In the genomic region with DNA sequence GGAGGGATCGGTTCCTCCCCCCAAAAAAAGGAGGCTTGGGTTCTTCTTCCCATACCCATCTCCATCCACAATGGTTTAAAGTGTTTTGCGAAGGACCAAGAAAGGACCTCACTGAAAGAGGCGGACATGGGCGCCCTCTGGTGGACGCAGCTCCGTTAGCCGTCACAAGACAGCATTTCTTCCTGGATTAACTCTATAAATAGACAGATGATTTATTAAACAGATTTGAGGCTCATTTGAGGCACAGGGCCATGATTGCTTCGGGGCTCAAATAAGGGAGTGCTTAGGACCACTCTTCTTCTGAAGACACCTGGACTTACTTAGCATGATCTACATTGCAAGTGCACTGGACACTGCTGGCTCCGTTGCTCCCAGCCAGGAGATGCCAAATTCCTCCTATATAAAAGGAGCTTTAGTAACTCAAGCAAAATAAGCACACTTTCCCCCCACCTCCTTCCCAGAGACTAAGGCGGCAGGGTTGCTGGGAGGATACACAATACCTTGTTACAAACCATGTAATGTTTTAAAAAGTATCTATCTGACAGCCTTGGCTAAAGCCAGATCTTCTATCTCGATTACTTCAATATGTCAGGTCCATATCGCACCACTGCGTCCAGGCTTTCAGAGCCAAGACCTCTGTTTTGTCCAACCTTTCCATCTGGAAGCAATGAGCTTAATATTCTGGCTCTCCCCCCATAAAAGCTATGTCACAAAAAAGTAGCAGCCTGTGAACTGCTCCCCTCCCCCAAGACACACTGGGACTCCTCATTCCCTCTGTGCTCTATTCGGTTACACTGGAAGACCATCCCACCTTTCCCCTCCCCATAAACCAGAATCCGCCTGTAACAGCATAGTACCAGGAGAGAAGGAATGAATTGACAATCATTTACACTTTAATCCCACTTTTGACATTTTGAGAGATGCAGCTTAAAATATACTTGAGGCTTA, we compare ENCODE assay signal across 9 mouse cellular contexts. TPM values are rescaled to one million over a fixed set of nuclear protein-coding genes. Genes with fewer than 3 reads are reported as not detected.
DNase-seq lines count a peak whose midpoint lies in the region; ATAC-seq lines count a peak whose summit lies in the region.
"Had no signal": no experiment of that assay in that cellular context is flagged by ENCODE, and none has a peak within 500 bp of the region (broad histone marks: within the 10 kb centered on the region; RNA-seq: fewer than 3 reads in every experiment).

No protein-coding gene starts in this region.

- H3K9me3 ChIP-seq in forebrain, embryonic 10.5 days: no peaks in the 10 kb centered on the region
- H3K9me3 ChIP-seq in lung, embryonic 16.5 days (ENCODE audit: control insufficient read depth, low read length): no peaks in the 10 kb centered on the region
- H3K9me3 ChIP-seq: heart, embryonic 13.5 days had no signal

- no peak overlapping the region for H3K4me2 ChIP-seq in lung, embryonic 16.5 days (ENCODE audit: low read depth, low read length)
- H3K4me2 ChIP-seq: heart, embryonic 13.5 days had no signal

- H3K4me1 ChIP-seq in forebrain, embryonic 10.5 days: peaks cover 22% of the 10 kb centered on the region
- H3K4me1 ChIP-seq in lung, embryonic 16.5 days (replicated peaks; ENCODE audit: control insufficient read depth, insufficient read depth, low read length): no peaks in the 10 kb centered on the region
- H3K4me1 ChIP-seq: heart, embryonic 13.5 days had no signal

- intact Hi-C loops in heart, postnatal 36 days (cut with DNase I): loop anchor here (1.0 to 5.0 kb wide), 5 partner anchors 48 to 1386 kb away; partner anchors contain the start of genes Osr1 and Rdh14

- DNase-seq in CD8-positive naive resting alpha-beta T cell, adult 2 months (ENCODE audit: low read depth in 2 of 2, low spot score in 2 of 2): peak; percentile 13 to 31
- DNase-seq in brain, adult 2 months (ENCODE audit: low read depth, low spot score): peak; percentile 81
- DNase-seq in forebrain, embryonic 10.5 days (ENCODE audit: extremely low spot score, low spot score): peak; percentile 73
- DNase-seq in heart, postnatal 36 days: peak; percentile 79 to 90
- peak; percentile 71 to 92 for DNase-seq in layer of hippocampus, adult 18-20 months (ENCODE audit: low spot score in 2 of 2)
- DNase-seq in retina, embryonic 14.5 days (ENCODE audit: low spot score): peak; percentile 92
- peak; percentile 20 to 44 for DNase-seq in thymus, postnatal 36 days

- WGBS in forebrain, embryonic 10.5 days: 31% methylated on average over 15 of the region's 15 CpGs
- WGBS in lung, embryonic 16.5 days: 30% methylated on average over 15 of the region's 15 CpGs

- H3K9ac ChIP-seq in lung, embryonic 16.5 days (ENCODE audit: low read length): no peak overlapping the region
- H3K9ac ChIP-seq: heart, embryonic 13.5 days had no signal

- no peak overlapping the region for H3K27ac ChIP-seq in forebrain, embryonic 10.5 days
- H3K27ac ChIP-seq in lung, embryonic 16.5 days (ENCODE audit: low read length): no peak overlapping the region
- H3K27ac ChIP-seq: heart, embryonic 13.5 days had no signal

- peaks cover 10% of the 10 kb centered on the region; the same call in 1 of the 2 replicates for H3K27me3 ChIP-seq in forebrain, embryonic 10.5 days (ENCODE audit: poor library complexity, severe bottlenecking)
- no peaks in the 10 kb centered on the region for H3K27me3 ChIP-seq in lung, embryonic 16.5 days (ENCODE audit: control insufficient read depth, insufficient read depth, low read depth, low read length)

- H3K36me3 ChIP-seq in forebrain, embryonic 10.5 days (replicated peaks): no peaks in the 10 kb centered on the region
- H3K36me3 ChIP-seq in lung, embryonic 16.5 days (ENCODE audit: control insufficient read depth, insufficient read depth, low read length): no peaks in the 10 kb centered on the region
- H3K36me3 ChIP-seq: heart, embryonic 13.5 days had no signal

- ATAC-seq in lung, embryonic 16.5 days (ENCODE audit: low read depth): peak; percentile 65; the same call in 1 of the 2 replicates

- no peak overlapping the region for H3K4me3 ChIP-seq in forebrain, embryonic 10.5 days
- H3K4me3 ChIP-seq in lung, embryonic 16.5 days (ENCODE audit: low read length): no peak overlapping the region
- H3K4me3 ChIP-seq: heart, embryonic 13.5 days had no signal

RNA-seq across cellular contexts. Expression of gene Rdh14, which starts 47.8 kb away (rescaled TPM):
- 17.7 TPM in 2 replicates for polyA plus RNA-seq in forebrain, embryonic 10.5 days (2016; fragmentation: Nextera tagmentation; extraction: Ambion mirVana)
- total RNA-seq in heart, postnatal 36 days (2021): 10 to 100 TPM; 52.3 to 53.3 TPM
- total RNA-seq in layer of hippocampus, adult 18-20 months (2021): 10 to 100 TPM; 34.3 to 36.7 TPM
- 31.2 and 32.7 TPM in 2 replicates for polyA plus RNA-seq in lung, embryonic 16.5 days (2015; fragmentation: Nextera tagmentation; extraction: Ambion mirVana)

Comparison
In these comparisons a context has a peak if more than half of its experiments do, and no peak if none do; other contexts are left out.
1. DNase-seq: peak in every context shown above with its lines; median percentile 92 in retina, embryonic 14.5 days; 84 in heart, postnatal 36 days; 82 in layer of hippocampus, adult 18-20 months; 81 in brain, adult 2 months; 73 in forebrain, embryonic 10.5 days; 32 in thymus, postnatal 36 days; 22 in CD8-positive naive resting alpha-beta T cell, adult 2 months.